Mouse (Mus musculus): ENCODE measurements at regions not wholly inside any gene's neighbourhood (a gene's known extent, or its start where the extent isn't known, plus 50 kb on each side); places are given as distances from the start of the nearest gene placed in this dataset.

GRCm38 (mm10) chr4:93793104-93793503 is 457.8 kb upstream of the Tusc1 start:
- WGBS (ENCODE audit: insufficient replicate concordance) = 67% methylated on average over 1 of the region's 1 CpGs

GRCm38 (mm10) chr4:93790157-93790556 is 454.8 kb upstream of the Tusc1 start:
- no peak for ATAC-seq (ENCODE audit: low read depth)
- Histone ChIP-seq H3K4me1 (ENCODE audit: control insufficient read depth, low read depth, low read length) (no peaks in the 10 kb centered on the region), H3K9ac (ENCODE audit: low read depth, low read length) (no peak overlapping the region), H3K27ac (ENCODE audit: low read length) (no peak overlapping the region), H3K9me3 (replicated peaks; ENCODE audit: control insufficient read depth, low read length) (no peaks in the 10 kb centered on the region), H3K27me3 (ENCODE audit: control insufficient read depth, insufficient read depth, low read depth, low read length) (no peaks in the 10 kb centered on the region), H3K36me3 (ENCODE audit: control insufficient read depth, insufficient read depth) (no peaks in the 10 kb centered on the region), H3K4me2 (ENCODE audit: low read depth, low read length) (no peak overlapping the region), H3K4me3 (ENCODE audit: low read depth, low read length) (no peak overlapping the region)
- WGBS (ENCODE audit: insufficient replicate concordance) = 66% methylated on average over 11 of the region's 11 CpGs

More at GRCm38 (mm10) chr4:93793104-93793503, 457.8 kb upstream of the Tusc1 start:
- H3K9ac ChIP-seq (ENCODE audit: low read depth, low read length) = no peak overlapping the region
- no peak overlapping the region for H3K27ac ChIP-seq (ENCODE audit: low read length)
- no peaks in the 10 kb centered on the region for H3K4me1 ChIP-seq (ENCODE audit: control insufficient read depth, low read depth, low read length)
- H3K4me3 ChIP-seq (ENCODE audit: low read depth, low read length) = no peak overlapping the region
- H3K27me3 ChIP-seq (ENCODE audit: control insufficient read depth, insufficient read depth, low read depth, low read length) = no peaks in the 10 kb centered on the region
- no peaks in the 10 kb centered on the region for H3K36me3 ChIP-seq (ENCODE audit: control insufficient read depth, insufficient read depth)
- no peak overlapping the region for H3K4me2 ChIP-seq (ENCODE audit: low read depth, low read length)
- no peaks in the 10 kb centered on the region for H3K9me3 ChIP-seq (replicated peaks; ENCODE audit: control insufficient read depth, low read length)
- no peak for ATAC-seq (ENCODE audit: low read depth)

- H3K36me3 ChIP-seq (ENCODE audit: control insufficient read depth, insufficient read depth) = no peaks in the 10 kb centered on the region
- H3K27me3 ChIP-seq (ENCODE audit: control insufficient read depth, insufficient read depth, low read depth, low read length) = no peaks in the 10 kb centered on the region
- no peak overlapping the region for H3K4me2 ChIP-seq (ENCODE audit: low read depth, low read length)
- no peak for ATAC-seq (ENCODE audit: low read depth)
- H3K9me3 ChIP-seq (replicated peaks; ENCODE audit: control insufficient read depth, low read length) = no peaks in the 10 kb centered on the region
- H3K9ac ChIP-seq (ENCODE audit: low read depth, low read length) = no peak overlapping the region
- H3K27ac ChIP-seq (ENCODE audit: low read length) = no peak overlapping the region
- 65% methylated on average over 2 of the region's 2 CpGs for WGBS (ENCODE audit: insufficient replicate concordance)
- H3K4me1 ChIP-seq (ENCODE audit: control insufficient read depth, low read depth, low read length) = no peaks in the 10 kb centered on the region
- H3K4me3 ChIP-seq (ENCODE audit: low read depth, low read length) = no peak overlapping the region
These were observed 419.2 kb upstream of the Tusc1 start for GRCm38 (mm10) chr4:93754497-93754896.

- no peaks in the 10 kb centered on the region for H3K4me1 ChIP-seq (ENCODE audit: control insufficient read depth, low read depth, low read length)
- no peak for ATAC-seq (ENCODE audit: low read depth)
- WGBS (ENCODE audit: insufficient replicate concordance) = 57% methylated on average over 2 of the region's 2 CpGs
- H3K9ac ChIP-seq (ENCODE audit: low read depth, low read length) = no peak overlapping the region
- no peaks in the 10 kb centered on the region for H3K27me3 ChIP-seq (ENCODE audit: control insufficient read depth, insufficient read depth, low read depth, low read length)
- no peak overlapping the region for H3K4me3 ChIP-seq (ENCODE audit: low read depth, low read length)
- no peak overlapping the region for H3K27ac ChIP-seq (ENCODE audit: low read length)
- H3K4me2 ChIP-seq (ENCODE audit: low read depth, low read length) = no peak overlapping the region
- H3K9me3 ChIP-seq (replicated peaks; ENCODE audit: control insufficient read depth, low read length) = no peaks in the 10 kb centered on the region
- no peaks in the 10 kb centered on the region for H3K36me3 ChIP-seq (ENCODE audit: control insufficient read depth, insufficient read depth)
These were observed 411.0 kb upstream of the Tusc1 start for GRCm38 (mm10) chr4:93746326-93746725.

- no peak overlapping the region for H3K4me2 ChIP-seq (ENCODE audit: low read depth, low read length)
- H3K9ac ChIP-seq (ENCODE audit: low read depth, low read length) = no peak overlapping the region
- WGBS (ENCODE audit: insufficient replicate concordance) = 54% methylated on average over 3 of the region's 3 CpGs
- H3K9me3 ChIP-seq (replicated peaks; ENCODE audit: control insufficient read depth, low read length) = no peaks in the 10 kb centered on the region
- ATAC-seq (ENCODE audit: low read depth) = no peak
- no peaks in the 10 kb centered on the region for H3K27me3 ChIP-seq (ENCODE audit: control insufficient read depth, insufficient read depth, low read depth, low read length)
- H3K4me3 ChIP-seq (ENCODE audit: low read depth, low read length) = no peak overlapping the region
- H3K27ac ChIP-seq (ENCODE audit: low read length) = no peak overlapping the region
- H3K4me1 ChIP-seq (ENCODE audit: control insufficient read depth, low read depth, low read length) = no peaks in the 10 kb centered on the region
- H3K36me3 ChIP-seq (ENCODE audit: control insufficient read depth, insufficient read depth) = no peaks in the 10 kb centered on the region
These were observed 378.4 kb upstream of the Tusc1 start for GRCm38 (mm10) chr4:93713711-93714110.

GRCm38 (mm10) chr4:93676403-93677039 is 341.2 kb upstream of the Tusc1 start:
- Histone ChIP-seq H3K9ac (ENCODE audit: low read depth, low read length) (no peak overlapping the region), H3K9me3 (replicated peaks; ENCODE audit: control insufficient read depth, low read length) (no peaks in the 10 kb centered on the region), H3K4me1 (ENCODE audit: control insufficient read depth, low read depth, low read length) (no peaks in the 10 kb centered on the region), H3K4me3 (ENCODE audit: low read depth, low read length) (no peak overlapping the region), H3K27ac (ENCODE audit: low read length) (no peak overlapping the region), H3K27me3 (ENCODE audit: control insufficient read depth, insufficient read depth, low read depth, low read length) (no peaks in the 10 kb centered on the region), H3K4me2 (ENCODE audit: low read depth, low read length) (no peak overlapping the region), H3K36me3 (ENCODE audit: control insufficient read depth, insufficient read depth) (no peaks in the 10 kb centered on the region)
- WGBS (ENCODE audit: insufficient replicate concordance) = 73% methylated on average over 8 of the region's 8 CpGs
- ATAC-seq (ENCODE audit: low read depth) = no peak

- ATAC-seq (ENCODE audit: low read depth) = no peak
- Histone ChIP-seq H3K9ac (ENCODE audit: low read depth, low read length) (no peak overlapping the region), H3K36me3 (ENCODE audit: control insufficient read depth, insufficient read depth) (no peaks in the 10 kb centered on the region), H3K27me3 (ENCODE audit: control insufficient read depth, insufficient read depth, low read depth, low read length) (no peaks in the 10 kb centered on the region), H3K4me3 (ENCODE audit: low read depth, low read length) (no peak overlapping the region), H3K4me1 (ENCODE audit: control insufficient read depth, low read depth, low read length) (no peaks in the 10 kb centered on the region), H3K4me2 (ENCODE audit: low read depth, low read length) (no peak overlapping the region), H3K27ac (ENCODE audit: low read length) (no peak overlapping the region), H3K9me3 (replicated peaks; ENCODE audit: control insufficient read depth, low read length) (no peaks in the 10 kb centered on the region)
- WGBS (ENCODE audit: insufficient replicate concordance) = 61% methylated on average over 6 of the region's 6 CpGs
These were observed 340.6 kb upstream of the Tusc1 start for GRCm38 (mm10) chr4:93675739-93676402.

- Histone ChIP-seq H3K4me1 (ENCODE audit: control insufficient read depth, low read depth, low read length) (no peaks in the 10 kb centered on the region), H3K27me3 (ENCODE audit: control insufficient read depth, insufficient read depth, low read depth, low read length) (no peaks in the 10 kb centered on the region), H3K36me3 (ENCODE audit: control insufficient read depth, insufficient read depth) (no peaks in the 10 kb centered on the region), H3K4me2 (ENCODE audit: low read depth, low read length) (no peak overlapping the region), H3K9ac (ENCODE audit: low read depth, low read length) (no peak overlapping the region), H3K27ac (ENCODE audit: low read length) (no peak overlapping the region), H3K9me3 (replicated peaks; ENCODE audit: control insufficient read depth, low read length) (no peaks in the 10 kb centered on the region), H3K4me3 (ENCODE audit: low read depth, low read length) (no peak overlapping the region)
- ATAC-seq (ENCODE audit: low read depth) = no peak
These were observed 333.7 kb upstream of the Tusc1 start for GRCm38 (mm10) chr4:93669050-93669449.

GRCm38 (mm10) chr4:93664293-93664692 is 329.0 kb upstream of the Tusc1 start:
- ATAC-seq (ENCODE audit: low read depth) = no peak
- no peak overlapping the region for H3K9ac ChIP-seq (ENCODE audit: low read depth, low read length)
- no peak overlapping the region for H3K27ac ChIP-seq (ENCODE audit: low read length)
- no peak overlapping the region for H3K4me3 ChIP-seq (ENCODE audit: low read depth, low read length)
- no peaks in the 10 kb centered on the region for H3K9me3 ChIP-seq (replicated peaks; ENCODE audit: control insufficient read depth, low read length)
- H3K4me1 ChIP-seq (ENCODE audit: control insufficient read depth, low read depth, low read length) = no peaks in the 10 kb centered on the region
- H3K36me3 ChIP-seq (ENCODE audit: control insufficient read depth, insufficient read depth) = no peaks in the 10 kb centered on the region
- H3K27me3 ChIP-seq (ENCODE audit: control insufficient read depth, insufficient read depth, low read depth, low read length) = no peaks in the 10 kb centered on the region
- no peak overlapping the region for H3K4me2 ChIP-seq (ENCODE audit: low read depth, low read length)
- 32% methylated on average over 1 of the region's 1 CpGs for WGBS (ENCODE audit: insufficient replicate concordance)

Measured in liver, embryonic 16.5 days (tissue).